ENCODE assay signal across 9 mouse cellular contexts in genomic region chr19:15617233-15617915, GRCm38 (mm10).
DNase-seq lines count a peak whose midpoint lies in the region; ATAC-seq lines count a peak whose summit lies in the region.
"Had no signal": no experiment of that assay in that cellular context is flagged by ENCODE, and none has a peak within 500 bp of the region (broad histone marks: within the 10 kb centered on the region; RNA-seq: fewer than 3 reads in every experiment).

No protein-coding gene starts in this region.

- no peaks in the 10 kb centered on the region for H3K9me3 ChIP-seq in midbrain, embryonic 10.5 days (replicated peaks)
- H3K9me3 ChIP-seq: liver, embryonic 15.5 days had no signal

- no peak overlapping the region for H3K4me3 ChIP-seq in midbrain, embryonic 10.5 days
- H3K4me3 ChIP-seq: liver, embryonic 15.5 days had no signal

- H3K36me3 ChIP-seq in midbrain, embryonic 10.5 days = no peaks in the 10 kb centered on the region
- H3K36me3 ChIP-seq in splenic B cell, adult 2 months (ENCODE audit: control insufficient read depth, insufficient read depth, low read length, poor library complexity, severe bottlenecking) = no peaks in the 10 kb centered on the region
- H3K36me3 ChIP-seq: liver, embryonic 15.5 days had no signal

- peak; percentile 35 for DNase-seq in gastrocnemius, adult 18-20 months (ENCODE audit: low spot score)
- DNase-seq in gastrocnemius, postnatal 25 days = no peak
- DNase-seq in adrenal gland, adult 2 months = peak; percentile 22
- DNase-seq in embryo, embryonic 11 days = peak; percentile 77
- peak; percentile 62 to 76 for DNase-seq in layer of hippocampus, postnatal 14 days (ENCODE audit: low spot score in 2 of 2)
- DNase-seq in midbrain, embryonic 10.5 days (ENCODE audit: low spot score) = peak; percentile 48
- DNase-seq in splenic B cell, adult 2 months (ENCODE audit: low read depth, low spot score) = peak; percentile 50

- H3K27ac ChIP-seq in midbrain, embryonic 10.5 days (replicated peaks) = no peak overlapping the region
- H3K27ac ChIP-seq: liver, embryonic 15.5 days had no signal

- H3K4me1 ChIP-seq in midbrain, embryonic 10.5 days = peaks cover 33% of the 10 kb centered on the region
- H3K4me1 ChIP-seq: liver, embryonic 15.5 days had no signal

- ATAC-seq in hematopoietic stem cell, adult 5-6 weeks (replicated peaks in 1 of 2; ENCODE audit: insufficient read depth in 1 of 2, low FRiP score in 2 of 2, low TSS enrichment in 1 of 2, low read depth in 1 of 2, poor library complexity in 2 of 2, severe bottlenecking in 2 of 2) = peak; percentile 74

- peaks cover 50% of the 10 kb centered on the region; the same call in 1 of the 2 replicates for H3K27me3 ChIP-seq in midbrain, embryonic 10.5 days (ENCODE audit: low read depth, poor library complexity, severe bottlenecking)
- no peaks in the 10 kb centered on the region for H3K27me3 ChIP-seq in splenic B cell, adult 2 months (ENCODE audit: control insufficient read depth, insufficient read depth, low read length, poor library complexity, severe bottlenecking)
- H3K27me3 ChIP-seq: liver, embryonic 15.5 days had no signal

- 24% methylated on average over 6 of the region's 6 CpGs for WGBS in midbrain, embryonic 10.5 days
